Mouse (Mus musculus): ENCODE data around the gene Gm42906. TPM values are rescaled to one million over a fixed set of nuclear protein-coding genes. Genes with fewer than 3 reads are reported as not detected.

Gene Gm42906
- polyA plus RNA-seq, 1 experiment from 2014 or later = not detected

DNA sequence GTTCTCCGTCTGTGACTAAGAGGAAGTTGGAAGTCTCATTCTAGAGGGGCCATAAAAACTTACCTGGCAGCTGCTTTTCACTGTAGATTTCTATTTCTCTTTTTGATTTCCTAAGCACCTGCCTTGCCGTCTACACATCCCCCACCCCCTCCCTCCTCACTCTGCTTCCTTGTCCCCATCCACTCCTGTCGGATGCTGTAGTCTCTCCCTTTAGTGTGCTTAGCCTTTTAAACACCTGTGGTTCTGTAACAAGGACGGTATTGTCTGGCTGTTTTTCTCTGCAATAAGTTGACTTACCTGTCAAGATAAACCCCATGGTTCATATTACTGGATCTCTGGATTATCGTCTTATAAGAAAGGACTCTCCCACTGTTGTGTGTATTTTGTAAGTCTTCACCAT, 182.4 kb downstream of the Gm42906 start:
- Histone ChIP-seq H3K36me3 (ENCODE audit: control insufficient read depth, insufficient read depth, low read length) (no peaks in the 10 kb centered on the region), H3K4me1 (ENCODE audit: control insufficient read depth, insufficient read depth, low read length) (no peaks in the 10 kb centered on the region), H3K9me3 (ENCODE audit: control insufficient read depth, low read length) (no peaks in the 10 kb centered on the region), H3K27ac (ENCODE audit: low read depth, low read length) (no peak overlapping the region), H3K9ac (ENCODE audit: low read length) (no peak overlapping the region), H3K4me2 (no peak overlapping the region), H3K27me3 (ENCODE audit: control insufficient read depth, insufficient read depth, low read length) (no peaks in the 10 kb centered on the region), H3K4me3 (ENCODE audit: low read depth, low read length) (no peak overlapping the region)
- DNase-seq (ENCODE audit: low spot score, missing footprints) (no peak), ATAC-seq (ENCODE audit: low FRiP score) (no peak)
- 92% methylated on average over 5 of the region's 5 CpGs for WGBS

DNA sequence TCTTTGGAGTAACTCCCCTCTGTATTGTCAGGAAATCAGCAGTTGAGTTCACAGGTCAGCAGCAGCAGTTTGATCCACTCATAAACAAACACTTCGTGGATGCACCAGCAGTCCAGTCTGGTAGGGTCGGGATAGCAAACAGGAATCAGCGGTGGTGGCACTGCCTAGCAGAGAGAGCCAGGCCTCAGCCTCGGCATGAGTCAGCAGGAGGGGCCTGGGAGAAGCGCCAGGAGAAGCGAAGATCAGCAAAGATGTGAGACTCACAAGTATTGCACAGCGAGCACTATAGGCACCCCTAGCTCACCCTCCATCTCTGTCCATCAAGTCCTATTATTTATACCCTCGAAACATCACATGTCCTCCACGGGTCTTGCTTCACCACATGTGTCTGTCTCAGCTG, 189.2 kb downstream of the Gm42906 start:
- H3K4me3 ChIP-seq (ENCODE audit: low read depth, low read length) = no peak overlapping the region
- H3K9me3 ChIP-seq (ENCODE audit: control insufficient read depth, low read length) = no peaks in the 10 kb centered on the region
- ATAC-seq (ENCODE audit: low FRiP score) (no peak), DNase-seq (ENCODE audit: low spot score, missing footprints) (no peak)
- no peaks in the 10 kb centered on the region for H3K4me1 ChIP-seq (ENCODE audit: control insufficient read depth, insufficient read depth, low read length)
- no peak overlapping the region for H3K4me2 ChIP-seq
- no peak overlapping the region for H3K9ac ChIP-seq (ENCODE audit: low read length)
- H3K27me3 ChIP-seq (ENCODE audit: control insufficient read depth, insufficient read depth, low read length) = no peaks in the 10 kb centered on the region; the same call in 1 of the 2 replicates
- no peak overlapping the region for H3K27ac ChIP-seq (ENCODE audit: low read depth, low read length)
- no peaks in the 10 kb centered on the region for H3K36me3 ChIP-seq (ENCODE audit: control insufficient read depth, insufficient read depth, low read length)
- 84% methylated on average over 9 of the region's 9 CpGs for WGBS

DNA sequence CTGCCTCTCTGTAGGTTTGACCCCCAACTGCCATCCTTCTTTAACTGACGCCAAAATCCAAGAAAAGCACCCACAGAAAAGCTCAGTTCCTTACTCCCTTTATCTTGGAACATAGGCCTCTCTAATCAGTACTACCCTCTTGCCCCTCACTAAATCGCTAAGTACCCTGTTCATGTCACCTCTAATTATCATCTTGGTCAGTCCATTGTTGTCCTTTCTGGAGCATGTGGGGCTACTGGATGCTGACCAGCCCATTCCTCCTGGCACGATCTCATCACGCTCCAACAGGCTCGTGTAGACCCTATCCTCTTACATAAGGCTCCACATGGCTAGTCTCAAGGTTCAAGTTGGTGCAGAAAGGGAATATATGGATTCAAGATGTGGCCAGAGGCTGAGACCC, 191.6 kb downstream of the Gm42906 start:
- no peak overlapping the region for H3K27ac ChIP-seq (ENCODE audit: low read depth, low read length)
- DNase-seq (ENCODE audit: low spot score, missing footprints) (no peak), ATAC-seq (ENCODE audit: low FRiP score) (no peak)
- 80% methylated on average over 5 of the region's 5 CpGs for WGBS
- H3K9me3 ChIP-seq (ENCODE audit: control insufficient read depth, low read length) = no peaks in the 10 kb centered on the region
- H3K4me1 ChIP-seq (ENCODE audit: control insufficient read depth, insufficient read depth, low read length) = peaks cover 3% of the 10 kb centered on the region; the same call in 1 of the 2 replicates
- H3K36me3 ChIP-seq (ENCODE audit: control insufficient read depth, insufficient read depth, low read length) = no peaks in the 10 kb centered on the region
- H3K9ac ChIP-seq (ENCODE audit: low read length) = no peak overlapping the region
- peaks cover 8% of the 10 kb centered on the region for H3K27me3 ChIP-seq (ENCODE audit: control insufficient read depth, insufficient read depth, low read length)
- no peak overlapping the region for H3K4me3 ChIP-seq (ENCODE audit: low read depth, low read length)
- no peak overlapping the region for H3K4me2 ChIP-seq

DNA sequence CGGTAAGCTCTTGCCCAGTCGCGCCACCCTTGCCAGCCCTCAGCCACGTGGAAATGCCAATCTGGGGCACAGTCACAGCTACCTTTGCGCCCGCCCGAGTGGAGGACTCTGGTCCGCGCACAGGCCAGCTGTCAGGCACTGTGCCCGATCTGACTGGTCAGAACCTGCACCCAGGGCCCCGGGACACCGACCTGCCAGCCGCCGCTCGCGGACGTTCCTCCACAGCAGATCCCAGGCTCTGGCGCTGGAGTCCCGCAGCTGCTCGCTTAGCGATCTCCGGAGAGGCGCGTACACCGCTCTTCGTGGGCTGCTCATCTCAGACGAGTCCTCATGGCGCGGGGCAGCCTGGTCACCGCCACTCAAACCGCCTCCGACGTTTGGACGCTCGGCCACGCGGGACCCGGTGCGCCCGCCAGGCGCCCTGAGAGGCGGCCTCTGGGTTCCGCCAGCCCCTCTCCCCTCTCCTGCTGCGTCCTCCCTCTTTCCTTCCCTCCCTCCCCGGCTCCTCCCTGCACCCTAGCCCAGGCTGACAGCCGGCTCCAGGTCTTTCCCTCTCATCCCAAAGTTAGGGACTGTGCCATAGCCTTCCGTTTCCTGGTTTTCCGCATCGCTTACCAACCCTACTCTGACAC, 194.4 kb downstream of the Gm42906 start, which contains the start of gene Stard13:
Gene Stard13 (minus strand): TSS at position 437 of the 632 bp plus-strand sequence.
- H3K27me3 ChIP-seq (ENCODE audit: control insufficient read depth, insufficient read depth, low read length) = peaks cover 8% of the 10 kb centered on the region
- DNase-seq (ENCODE audit: low spot score, missing footprints) (peak; percentile 93), ATAC-seq (ENCODE audit: low FRiP score) (peak; percentile 86)
- H3K4me1 ChIP-seq (ENCODE audit: control insufficient read depth, insufficient read depth, low read length) = peaks cover 3% of the 10 kb centered on the region; the same call in 1 of the 2 replicates
- H3K27ac ChIP-seq (ENCODE audit: low read depth, low read length) = no peak within 1 kb of the TSS
- no peaks in the 10 kb centered on the region for H3K9me3 ChIP-seq (ENCODE audit: control insufficient read depth, low read length)
- peak within 1 kb of the TSS; percentile 59 for H3K9ac ChIP-seq (ENCODE audit: low read length)
- peak within 1 kb of the TSS; percentile 92 for H3K4me2 ChIP-seq
- no peaks in the 10 kb centered on the region for H3K36me3 ChIP-seq (ENCODE audit: control insufficient read depth, insufficient read depth, low read length)
- WGBS = under 1% methylated on average over 49 of the region's 49 CpGs
- peak within 1 kb of the TSS; percentile 45 for H3K4me3 ChIP-seq (ENCODE audit: low read depth, low read length)

DNA sequence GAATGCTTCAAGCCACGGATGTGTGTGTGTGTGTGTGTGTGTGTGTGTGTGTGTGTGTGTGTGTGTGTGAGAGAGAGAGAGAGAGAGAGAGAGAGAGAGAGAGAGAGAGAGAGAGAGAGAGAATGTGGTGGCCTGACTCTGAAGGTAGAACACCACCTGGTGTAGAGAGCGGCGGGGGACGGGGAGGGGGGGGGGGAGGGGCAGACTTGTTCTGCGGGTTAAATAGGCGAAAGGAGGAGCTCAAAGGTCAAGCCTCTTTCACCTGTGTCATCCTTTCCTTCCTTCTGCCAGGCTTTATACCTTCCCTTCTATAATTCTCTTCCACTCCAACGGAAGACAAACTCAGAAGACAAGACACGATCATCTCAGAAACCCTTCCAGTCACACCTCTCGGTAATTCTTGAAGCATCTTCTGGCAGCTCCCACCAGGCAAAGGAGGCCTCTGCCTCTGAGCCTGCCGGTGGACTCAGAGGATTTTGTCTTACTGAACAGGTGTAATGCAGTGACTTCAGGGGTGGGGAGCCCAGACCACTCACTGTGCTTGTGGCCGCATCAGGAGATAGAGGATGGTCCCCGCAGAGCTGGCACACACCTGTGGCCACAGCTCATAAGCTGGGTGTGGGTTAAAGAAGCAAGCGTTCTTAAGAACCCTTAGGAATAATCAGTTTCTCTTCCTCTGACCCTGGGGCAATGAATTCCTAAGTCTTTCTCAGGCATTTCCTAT, 195.2 kb downstream of the Gm42906 start:
- 23% methylated on average over 12 of the region's 13 CpGs for WGBS
- Histone ChIP-seq H3K9me3 (ENCODE audit: control insufficient read depth, low read length) (no peaks in the 10 kb centered on the region), H3K9ac (ENCODE audit: low read length) (no peak overlapping the region), H3K4me1 (ENCODE audit: control insufficient read depth, insufficient read depth, low read length) (peaks cover 3% of the 10 kb centered on the region; the same call in 1 of the 2 replicates), H3K36me3 (ENCODE audit: control insufficient read depth, insufficient read depth, low read length) (no peaks in the 10 kb centered on the region), H3K27ac (ENCODE audit: low read depth, low read length) (no peak overlapping the region), H3K4me3 (ENCODE audit: low read depth, low read length) (peak overlapping the region; percentile 45), H3K4me2 (peak overlapping the region; percentile 92), H3K27me3 (ENCODE audit: control insufficient read depth, insufficient read depth, low read length) (peaks cover 8% of the 10 kb centered on the region)
- DNase-seq (ENCODE audit: low spot score, missing footprints) = no peak
- peak; percentile 33 for ATAC-seq (ENCODE audit: low FRiP score)

DNA sequence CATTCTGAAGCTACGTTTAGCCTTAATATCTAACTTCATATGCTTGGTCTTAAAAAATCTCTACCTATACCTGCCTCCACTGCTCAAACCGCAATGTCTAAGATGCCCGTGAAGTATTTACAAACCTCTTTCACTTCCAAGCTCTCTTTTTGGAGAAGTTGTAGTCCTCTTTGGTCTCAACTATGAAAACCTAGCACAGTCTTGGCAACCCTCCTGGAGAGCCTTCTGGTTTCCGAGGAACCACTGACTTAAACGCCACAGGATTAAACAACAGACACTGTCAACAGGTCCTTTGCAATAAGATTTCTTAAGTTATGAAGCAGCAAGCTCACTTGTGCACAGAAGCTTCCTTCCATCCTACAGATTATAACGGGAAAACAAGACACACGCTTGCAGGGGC, 196.1 kb downstream of the Gm42906 start:
- no peak overlapping the region for H3K4me2 ChIP-seq
- ATAC-seq (ENCODE audit: low FRiP score) = no peak

DNA sequence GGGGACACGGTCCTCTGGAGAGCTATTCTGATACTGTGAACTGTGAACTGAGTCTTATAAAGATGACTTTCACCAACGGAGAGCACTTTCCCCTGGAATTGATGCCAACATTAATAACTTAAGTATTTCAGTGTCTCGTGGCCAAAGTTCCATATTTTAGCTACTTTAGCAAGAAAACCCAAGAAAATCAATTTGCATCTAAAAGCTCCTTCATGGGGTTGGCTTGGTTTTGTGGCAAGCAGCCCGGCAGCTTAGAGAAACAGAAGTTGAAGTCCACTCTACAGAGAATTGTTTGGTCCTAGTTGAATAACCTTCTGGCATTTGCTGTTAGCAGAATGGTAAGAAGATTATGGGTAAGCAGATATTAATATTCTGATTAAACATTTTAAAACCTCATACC, 196.6 kb downstream of the Gm42906 start:
- WGBS = 84% methylated on average over 4 of the region's 4 CpGs

More for the DNA sequence above, 196.1 kb downstream of the Gm42906 start:
- no peak overlapping the region for H3K27ac ChIP-seq (ENCODE audit: low read depth, low read length)
- H3K36me3 ChIP-seq (ENCODE audit: control insufficient read depth, insufficient read depth, low read length) = no peaks in the 10 kb centered on the region
- peaks cover 3% of the 10 kb centered on the region; the same call in 1 of the 2 replicates for H3K4me1 ChIP-seq (ENCODE audit: control insufficient read depth, insufficient read depth, low read length)
- no peak overlapping the region for H3K4me3 ChIP-seq (ENCODE audit: low read depth, low read length)
- DNase-seq (ENCODE audit: low spot score, missing footprints) = no peak
- no peak overlapping the region for H3K9ac ChIP-seq (ENCODE audit: low read length)
- no peaks in the 10 kb centered on the region for H3K9me3 ChIP-seq (ENCODE audit: control insufficient read depth, low read length)
- WGBS = 91% methylated on average over 7 of the region's 7 CpGs
- peaks cover 8% of the 10 kb centered on the region for H3K27me3 ChIP-seq (ENCODE audit: control insufficient read depth, insufficient read depth, low read length)

DNA sequence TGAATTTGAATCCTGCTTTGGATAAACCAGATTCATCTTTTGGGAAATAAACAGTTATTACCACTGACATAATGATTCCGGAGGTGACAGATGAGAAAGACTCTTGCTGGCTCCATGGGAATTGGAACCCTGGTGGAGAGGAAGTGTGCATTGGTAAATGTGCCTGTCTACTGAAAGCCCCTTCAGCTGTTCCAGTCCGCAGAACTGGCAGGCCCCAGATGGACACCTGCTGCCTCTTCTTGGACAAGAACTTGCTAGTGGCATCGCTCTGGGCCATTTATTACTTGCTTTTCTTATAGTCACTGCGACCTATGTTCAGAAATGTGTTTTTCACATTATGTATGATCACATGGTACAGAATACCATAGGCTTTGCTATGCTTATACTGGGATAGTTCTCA, 197.5 kb downstream of the Gm42906 start:
- H3K36me3 ChIP-seq (ENCODE audit: control insufficient read depth, insufficient read depth, low read length) = no peaks in the 10 kb centered on the region
- H3K9ac ChIP-seq (ENCODE audit: low read length) = no peak overlapping the region
- H3K27me3 ChIP-seq (ENCODE audit: control insufficient read depth, insufficient read depth, low read length) = peaks cover 8% of the 10 kb centered on the region
- no peak overlapping the region for H3K27ac ChIP-seq (ENCODE audit: low read depth, low read length)
- no peak for ATAC-seq (ENCODE audit: low FRiP score)
- 91% methylated on average over 4 of the region's 4 CpGs for WGBS
- no peaks in the 10 kb centered on the region for H3K9me3 ChIP-seq (ENCODE audit: control insufficient read depth, low read length)
- DNase-seq (ENCODE audit: low spot score, missing footprints) = no peak
- H3K4me3 ChIP-seq (ENCODE audit: low read depth, low read length) = no peak overlapping the region
- H3K4me1 ChIP-seq (ENCODE audit: control insufficient read depth, insufficient read depth, low read length) = peaks cover 3% of the 10 kb centered on the region; the same call in 1 of the 2 replicates
- H3K4me2 ChIP-seq = no peak overlapping the region

More for the DNA sequence above, 196.6 kb downstream of the Gm42906 start:
- Histone ChIP-seq H3K4me2 (no peak overlapping the region), H3K27me3 (ENCODE audit: control insufficient read depth, insufficient read depth, low read length) (peaks cover 8% of the 10 kb centered on the region), H3K4me3 (ENCODE audit: low read depth, low read length) (no peak overlapping the region), H3K36me3 (ENCODE audit: control insufficient read depth, insufficient read depth, low read length) (no peaks in the 10 kb centered on the region), H3K27ac (ENCODE audit: low read depth, low read length) (no peak overlapping the region), H3K4me1 (ENCODE audit: control insufficient read depth, insufficient read depth, low read length) (peaks cover 3% of the 10 kb centered on the region; the same call in 1 of the 2 replicates), H3K9me3 (ENCODE audit: control insufficient read depth, low read length) (no peaks in the 10 kb centered on the region), H3K9ac (ENCODE audit: low read length) (no peak overlapping the region)
- ATAC-seq (ENCODE audit: low FRiP score) = no peak
- no peak for DNase-seq (ENCODE audit: low spot score, missing footprints)

DNA sequence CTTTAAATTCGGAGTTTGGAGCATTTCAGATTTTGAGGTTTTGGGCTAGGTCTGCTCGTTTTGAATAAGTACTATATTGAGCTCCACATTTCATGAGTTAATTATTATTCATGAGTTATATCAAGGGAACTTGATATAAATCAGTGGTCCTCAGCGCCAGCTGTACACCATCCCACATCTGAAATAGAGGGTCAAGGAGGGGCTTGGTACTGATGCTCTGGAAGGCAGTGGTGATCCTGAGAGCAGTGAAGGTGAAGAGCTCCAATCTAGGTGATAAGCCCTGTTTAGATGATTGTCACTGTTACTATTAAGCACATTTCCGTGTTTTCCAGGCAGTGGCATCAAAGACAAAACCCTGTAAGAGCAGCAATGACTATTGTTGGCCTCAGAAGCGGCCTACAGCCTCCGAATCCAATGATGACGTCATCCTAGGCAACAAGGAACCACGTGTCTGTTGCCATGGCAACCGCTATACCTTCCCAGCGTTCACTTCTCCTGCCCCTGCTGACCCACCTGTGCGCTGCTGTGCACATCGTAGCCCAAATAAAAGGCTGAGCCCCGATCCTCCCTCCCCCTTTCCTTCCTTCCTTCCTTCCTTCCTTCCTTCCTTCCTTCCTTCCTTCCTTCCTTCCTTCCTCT, 199.5 kb downstream of the Gm42906 start:
- no peak overlapping the region for H3K9ac ChIP-seq (ENCODE audit: low read length)
- ATAC-seq (ENCODE audit: low FRiP score) (no peak), DNase-seq (ENCODE audit: low spot score, missing footprints) (no peak)
- peaks cover 3% of the 10 kb centered on the region; the same call in 1 of the 2 replicates for H3K4me1 ChIP-seq (ENCODE audit: control insufficient read depth, insufficient read depth, low read length)
- whole genome bisulfite sequencing = 72% methylated on average over 13 of the region's 13 CpGs
- no peaks in the 10 kb centered on the region for H3K36me3 ChIP-seq (ENCODE audit: control insufficient read depth, insufficient read depth, low read length)
- no peak overlapping the region for H3K4me3 ChIP-seq (ENCODE audit: low read depth, low read length)
- no peaks in the 10 kb centered on the region for H3K9me3 ChIP-seq (ENCODE audit: control insufficient read depth, low read length)
- peaks cover 8% of the 10 kb centered on the region for H3K27me3 ChIP-seq (ENCODE audit: control insufficient read depth, insufficient read depth, low read length)
- no peak overlapping the region for H3K27ac ChIP-seq (ENCODE audit: low read depth, low read length)
- no peak overlapping the region for H3K4me2 ChIP-seq
